Mouse (Mus musculus) kidney, adult 18-20 months (tissue): ENCODE measurements around the gene Rcc2.

Source experiments
- DNase-seq: peaks from one replicate; pipeline ENCODE4 v3.0.0; 2021

Gene Rcc2

GRCm38 (mm10) chr4:140700269-140701018 lies at the start of gene Rcc2:
Gene Rcc2, plus strand, starts transcription at chr4:140700541.
- no peak for DNase-seq

GRCm38 (mm10) chr4:140653835-140654583 lies 46.3 kb upstream of the Rcc2 start:
- no peak for DNase-seq

- no peak for DNase-seq
These were observed 45.5 kb upstream of the Rcc2 start for GRCm38 (mm10) chr4:140654798-140655197.

GRCm38 (mm10) chr4:140656529-140656928 lies 43.8 kb upstream of the Rcc2 start:
- DNase-seq: no peak

- DNase-seq: peak; percentile 81
These were observed 42.4 kb upstream of the Rcc2 start for GRCm38 (mm10) chr4:140657681-140658575.

GRCm38 (mm10) chr4:140661406-140662022 lies 38.8 kb upstream of the Rcc2 start:
- DNase-seq: peak; percentile 50

GRCm38 (mm10) chr4:140662453-140662852 lies 37.9 kb upstream of the Rcc2 start:
- peak; percentile 24 for DNase-seq

- no peak for DNase-seq
These were observed 37.3 kb upstream of the Rcc2 start for GRCm38 (mm10) chr4:140662882-140663585.

- DNase-seq: no peak
These were observed 35.3 kb upstream of the Rcc2 start for GRCm38 (mm10) chr4:140665053-140665452.

- DNase-seq: peak; percentile 74
These were observed 34.6 kb upstream of the Rcc2 start, which contains the start of gene Arhgef10l for GRCm38 (mm10) chr4:140665760-140666159. Gene Arhgef10l, minus strand, starts transcription at chr4:140666012.

- no peak for DNase-seq
These were observed 32.5 kb upstream of the Rcc2 start for GRCm38 (mm10) chr4:140667802-140668201.

- peak; percentile 9 for DNase-seq
These were observed 26.6 kb upstream of the Rcc2 start for GRCm38 (mm10) chr4:140673527-140674264.

GRCm38 (mm10) chr4:140674345-140674926 lies 25.9 kb upstream of the Rcc2 start:
- peak; percentile 78 for DNase-seq

- peak; percentile 39 for DNase-seq
These were observed 21.3 kb upstream of the Rcc2 start for GRCm38 (mm10) chr4:140679038-140679437.

- DNase-seq: peak; percentile 77
These were observed 20.5 kb upstream of the Rcc2 start for GRCm38 (mm10) chr4:140679723-140680380.

- DNase-seq: no peak
These were observed 19.5 kb upstream of the Rcc2 start for GRCm38 (mm10) chr4:140680731-140681397.

- no peak for DNase-seq
These were observed 16.7 kb upstream of the Rcc2 start for GRCm38 (mm10) chr4:140683608-140684007.

- DNase-seq: no peak
These were observed 16.0 kb upstream of the Rcc2 start for GRCm38 (mm10) chr4:140684141-140684871.

GRCm38 (mm10) chr4:140684881-140685303 lies 15.4 kb upstream of the Rcc2 start:
- DNase-seq: no peak
